Mouse (Mus musculus) liver, adult 2 months (tissue): ENCODE measurements around the gene Lypd1.

ENCODE experiments used
- CTCF ChIP-seq: fragments of 200-500 bp; IDR thresholded peaks from 2 replicates; pipeline ENCODE4 v1.5.1; 2011; ENCODE audit warnings: low read depth, low read length, control low read depth
- POLR2A ChIP-seq: fragments of 200-500 bp; IDR thresholded peaks from 2 replicates; pipeline ENCODE4 v1.6.1; 2011; ENCODE audit warnings: low read length, control low read depth; ENCODE audit not compliant: insufficient read depth; ENCODE audit errors: extremely low read depth

- TF ChIP-seq POLR2A (no peak), CTCF (no peak)
These were observed 73.0 kb downstream of the Lypd1 start for GRCm38 (mm10) chr1:125839746-125840392.
